Mouse (Mus musculus) heart, embryonic 14.5 days (tissue): ENCODE results near the gene Tpx2. TPM values are rescaled to one million over a fixed set of nuclear protein-coding genes. Genes with fewer than 3 reads are reported as not detected.

Experiments
- ATAC-seq: fragments of 200-750 bp; cut with Nextera tagmentation; 2 replicates; pipeline ENCODE4 v1.8.0; 2017; ENCODE audit warnings: low read depth, moderate TSS enrichment; ENCODE audit not compliant: insufficient number of reproducible peaks, insufficient read depth, low FRiP score
- H3K27ac ChIP-seq, 2 experiments: fragments of 200-500 bp in 1 of 2; fragments of 300-500 bp in 1 of 2; sonication (generic) in 1 of 2; replicated peaks in 1 of 2; 2 replicates each; pipeline ENCODE4 v1.5.1; 2012 to 2014; ENCODE audit warnings: low read depth in 2 of 2, low read length in 2 of 2, control low read depth in 1 of 2, mild to moderate bottlenecking in 1 of 2, mixed read lengths in 1 of 2; ENCODE audit not compliant: control insufficient read depth in 1 of 2, insufficient read depth in 1 of 2
- H3K27me3 ChIP-seq: fragments of 300-500 bp; sonication (generic); 2 replicates; pipeline ENCODE4 v1.6.1; 2014; ENCODE audit warnings: mild to moderate bottlenecking, low read length, control low read depth; ENCODE audit not compliant: control insufficient read depth, insufficient read depth
- H3K36me3 ChIP-seq: fragments of 300-500 bp; sonication (generic); 2 replicates; pipeline ENCODE4 v1.6.1; 2014; ENCODE audit warnings: mild to moderate bottlenecking, control low read depth, low read length, mixed read lengths; ENCODE audit not compliant: control insufficient read depth, insufficient read depth
- H3K4me1 ChIP-seq, 2 experiments: fragments of 200-500 bp in 1 of 2; fragments of 300-500 bp in 1 of 2; sonication (generic) in 1 of 2; 2 replicates each; pipeline ENCODE4 v1.6.1; 2012 to 2014; ENCODE audit warnings: low read length in 2 of 2, control low read depth in 1 of 2, mixed read lengths in 1 of 2; ENCODE audit not compliant: control insufficient read depth in 2 of 2, insufficient read depth in 2 of 2
- H3K4me2 ChIP-seq: fragments of 300-500 bp; sonication (generic); 2 replicates; pipeline ENCODE4 v1.6.1; 2014; ENCODE audit warnings: mild to moderate bottlenecking, low read length
- H3K4me3 ChIP-seq, 2 experiments: fragments of 200-500 bp in 1 of 2; fragments of 300-500 bp in 1 of 2; sonication (generic) in 1 of 2; 2 replicates each; pipeline ENCODE4 v1.5.1; 2012 to 2014; ENCODE audit warnings: low read length in 2 of 2, mild to moderate bottlenecking in 2 of 2, control low read depth in 1 of 2, low read depth in 1 of 2, moderate library complexity in 1 of 2; ENCODE audit not compliant: control insufficient read depth in 1 of 2, insufficient read depth in 1 of 2
- H3K9ac ChIP-seq: fragments of 300-500 bp; sonication (generic); 2 replicates; pipeline ENCODE4 v1.6.1; 2014; ENCODE audit warnings: mild to moderate bottlenecking, low read length
- H3K9me3 ChIP-seq: fragments of 300-500 bp; sonication (generic); 2 replicates; pipeline ENCODE4 v1.6.1; 2016; ENCODE audit warnings: low read length, control low read depth; ENCODE audit not compliant: control insufficient read depth
- WGBS: fragments of 180-500 bp; shearing (Covaris S2); extraction: QIAGEN DNeasy Blood & Tissue Kit; methylation state at CpG from one replicate; pipeline ENCODE4 v1.1.7; 2014; 5-methylcytosine and 5-hydroxymethylcytosine counted together
- polyA plus RNA-seq: library from polyadenylated mRNA; unstranded; fragments of >200 nt; fragmentation: Nextera tagmentation; extraction: Ambion mirVana; gene quantifications from 2 replicates; pipeline ENCODE4 v1.2.1, GENCODE M21; 2014

Gene Tpx2
- polyA plus RNA-seq, 1 experiment from 2014 or later = 60.8 TPM

DNA sequence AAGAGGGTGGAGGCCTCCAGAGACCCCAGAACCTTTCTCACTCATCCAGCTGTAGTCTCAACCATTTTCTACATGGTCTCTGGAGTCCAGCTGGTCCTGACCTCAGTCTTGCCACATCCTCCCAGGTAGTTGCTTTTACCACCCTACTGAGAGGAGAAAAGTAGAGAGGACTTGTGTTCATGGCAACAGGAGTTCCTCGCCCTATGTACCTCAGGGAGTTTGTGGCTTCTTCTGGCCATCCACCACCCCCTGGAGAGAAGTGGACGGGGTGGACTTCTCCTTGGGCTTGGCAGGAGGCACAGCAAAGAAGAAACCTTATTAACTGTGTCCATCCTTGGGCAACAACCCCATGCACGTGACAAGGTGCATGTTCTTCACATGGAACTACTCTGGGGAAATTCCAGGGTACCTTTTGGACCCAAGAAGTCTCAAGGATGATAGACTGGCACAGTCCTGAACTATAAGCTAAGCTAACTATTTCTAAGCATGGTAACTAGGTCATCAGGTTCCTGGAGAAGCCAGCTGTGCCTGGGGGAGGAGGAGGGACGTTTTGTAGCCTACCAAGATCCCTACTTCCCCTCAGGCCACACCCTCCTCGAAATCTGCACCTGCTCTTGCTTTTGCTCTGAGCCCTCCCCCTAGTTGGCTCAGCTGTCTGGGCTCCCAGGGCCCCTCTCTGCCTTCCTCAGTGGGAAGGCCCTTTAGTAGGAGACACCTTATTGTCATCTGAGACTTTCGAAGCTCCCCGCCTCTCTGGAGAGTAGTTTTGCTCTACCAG lies 31.7 kb upstream of the Tpx2 start:
- Histone ChIP-seq H3K36me3 (peaks cover 8% of the 10 kb centered on the region; the same call in 1 of the 2 replicates), H3K9ac (no peak overlapping the region), H3K27me3 (no peaks in the 10 kb centered on the region), H3K9me3 (no peaks in the 10 kb centered on the region), H3K27ac (no peak overlapping the region), H3K4me2 (no peak overlapping the region), H3K4me1 (peaks cover 31 to 66% of the 10 kb centered on the region in 2 experiments), H3K4me3 (no peak overlapping the region)
- WGBS = 76% methylated on average over 7 of the region's 7 CpGs
- ATAC-seq = no peak

DNA sequence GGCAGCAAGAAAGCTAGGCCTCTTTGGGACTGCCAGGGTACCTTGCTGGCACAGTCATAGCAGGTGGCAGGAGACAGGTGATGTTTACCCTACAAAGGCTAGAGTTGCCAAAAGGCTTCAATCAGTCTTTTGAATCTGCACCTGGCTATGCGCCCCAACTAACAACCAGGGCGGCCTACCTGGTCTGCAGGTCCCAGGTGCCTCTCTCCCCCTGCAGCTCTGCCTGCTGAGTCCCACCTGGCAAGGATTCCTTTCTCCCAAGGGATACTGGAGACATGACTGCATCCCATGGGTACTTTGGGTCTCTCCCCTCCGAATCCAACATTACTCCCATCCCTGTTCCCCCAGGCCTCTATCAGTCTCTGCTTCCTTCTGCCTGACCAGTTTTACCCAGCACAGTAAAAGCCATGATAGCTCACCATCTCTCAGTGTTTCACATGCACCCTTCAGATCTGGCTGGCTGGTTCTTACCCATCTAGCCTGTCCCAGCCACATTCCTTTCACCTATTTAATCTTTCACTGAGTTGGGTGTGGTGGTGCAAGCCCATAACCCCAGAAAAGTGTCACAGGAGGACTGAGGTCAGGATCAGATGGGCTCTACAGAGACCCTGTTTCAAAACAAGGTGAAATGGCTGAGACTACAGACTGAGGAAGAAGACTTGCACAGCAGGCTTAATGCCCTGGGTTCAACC lies 31.0 kb upstream of the Tpx2 start:
- Histone ChIP-seq H3K9ac (no peak overlapping the region), H3K4me1 (peaks cover 33 to 66% of the 10 kb centered on the region in 2 experiments), H3K4me3 (no peak overlapping the region), H3K27me3 (no peaks in the 10 kb centered on the region), H3K36me3 (peaks cover 8% of the 10 kb centered on the region; the same call in 1 of the 2 replicates), H3K27ac (peak overlapping the region; percentile 18 to 86; a peak in 2 of 4 replicates), H3K9me3 (no peaks in the 10 kb centered on the region), H3K4me2 (no peak overlapping the region)
- 78% methylated on average over 3 of the region's 3 CpGs for WGBS
- no peak for ATAC-seq

DNA sequence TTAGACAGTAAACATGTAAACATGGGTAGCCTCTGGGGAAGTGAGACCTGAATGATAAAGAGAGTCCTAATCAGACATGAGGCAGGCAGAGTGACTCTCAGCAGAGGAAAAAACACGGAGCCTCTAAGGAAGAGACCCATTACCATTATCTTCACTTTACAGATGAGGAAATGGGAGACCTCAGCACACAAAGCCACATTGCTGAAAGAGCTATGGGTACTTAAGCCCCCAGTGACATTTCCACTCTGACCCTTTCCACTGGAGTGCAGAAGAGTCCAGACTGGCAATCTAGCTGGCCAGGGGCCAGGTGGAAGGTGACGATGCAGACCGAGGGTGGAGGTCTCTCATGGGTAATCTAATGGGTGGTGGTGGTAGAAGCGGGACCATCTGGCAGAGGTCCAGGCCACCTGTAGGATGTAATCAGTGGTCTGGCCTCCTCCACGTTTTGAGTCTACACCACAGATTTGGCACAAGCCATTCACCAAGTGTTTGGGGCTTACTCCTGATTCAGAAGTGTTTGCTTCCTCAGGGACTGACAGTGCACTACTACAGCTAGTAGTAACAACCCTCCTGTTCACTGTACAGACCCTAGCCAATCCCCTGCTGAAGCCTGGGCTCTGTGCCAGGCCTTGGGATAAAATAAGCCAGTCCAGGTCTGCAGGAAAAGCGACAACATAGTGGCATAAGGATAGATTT lies 30.0 kb upstream of the Tpx2 start:
- no peaks in the 10 kb centered on the region for H3K9me3 ChIP-seq
- peak overlapping the region; percentile 31 for H3K4me2 ChIP-seq
- 4% methylated on average over 6 of the region's 6 CpGs for WGBS
- H3K4me3 ChIP-seq = no peak overlapping the region
- peaks cover 33 to 61% of the 10 kb centered on the region in 2 experiments for H3K4me1 ChIP-seq
- peaks cover 8% of the 10 kb centered on the region; the same call in 1 of the 2 replicates for H3K36me3 ChIP-seq
- 0 out of 2 replicates have a peak overlapping the region, but pooled peaks have one; percentile 2 for H3K9ac ChIP-seq
- H3K27me3 ChIP-seq = no peaks in the 10 kb centered on the region
- H3K27ac ChIP-seq = peak overlapping the region; percentile 63 to 86
- peak; percentile 72 for ATAC-seq

DNA sequence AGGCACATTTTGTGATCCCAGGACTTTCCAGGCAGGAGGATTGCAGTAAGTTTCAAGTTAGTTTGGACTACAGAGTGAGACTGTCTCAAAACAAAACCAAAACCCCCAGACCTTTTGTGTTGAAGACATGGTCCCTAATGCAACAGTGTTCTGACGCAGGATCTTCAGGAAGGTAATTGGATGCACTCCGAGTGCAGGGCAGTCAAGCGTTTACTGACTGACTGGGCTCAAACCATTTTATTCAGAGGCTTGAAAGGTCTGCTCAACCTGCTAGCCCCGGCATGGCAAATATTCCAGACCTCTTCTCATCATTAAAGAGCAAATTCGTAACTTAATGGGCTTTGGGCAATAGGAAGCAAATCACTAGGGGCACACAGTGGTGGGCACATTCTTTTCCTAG lies 29.1 kb upstream of the Tpx2 start:
- Histone ChIP-seq H3K36me3 (peaks cover 8% of the 10 kb centered on the region; the same call in 1 of the 2 replicates), H3K27ac (peak overlapping the region in 1 of 2 experiments; percentile 86; a peak in 2 of 4 replicates), H3K4me1 (peaks cover 33 to 61% of the 10 kb centered on the region in 2 experiments), H3K9me3 (no peaks in the 10 kb centered on the region), H3K9ac (no peak overlapping the region), H3K4me3 (no peak overlapping the region), H3K27me3 (no peaks in the 10 kb centered on the region), H3K4me2 (peak overlapping the region; percentile 31)
- no peak for ATAC-seq
- WGBS = 92% methylated on average over 5 of the region's 5 CpGs

DNA sequence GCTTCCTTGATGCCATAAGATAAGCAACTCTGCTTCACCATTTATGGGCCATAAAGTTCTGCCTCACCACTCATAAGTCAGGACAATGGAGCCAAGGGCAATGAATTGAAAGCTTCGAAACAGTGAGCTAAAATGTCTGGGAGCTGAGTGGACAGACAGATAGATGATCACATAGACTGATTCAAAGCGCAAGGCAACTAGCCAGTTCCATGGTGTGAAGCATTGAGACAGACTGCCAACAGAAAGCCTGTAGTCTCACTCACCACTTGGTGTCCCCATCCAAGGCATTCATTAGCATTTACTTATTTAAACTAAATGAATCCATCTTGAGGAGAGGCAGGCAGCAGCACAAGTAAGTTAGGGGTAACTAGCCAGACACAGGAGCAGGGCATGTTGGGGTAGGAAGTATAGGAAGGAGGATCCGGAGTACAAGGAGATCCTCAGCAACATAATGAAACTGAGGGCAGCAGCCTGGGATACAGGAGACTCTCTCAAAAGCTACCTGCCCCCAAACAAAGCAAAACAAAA lies 28.6 kb upstream of the Tpx2 start:
- Histone ChIP-seq H3K9me3 (no peaks in the 10 kb centered on the region), H3K27me3 (no peaks in the 10 kb centered on the region), H3K4me3 (no peak overlapping the region), H3K9ac (peak overlapping the region; percentile 52; the same call in 1 of the 2 replicates), H3K4me1 (peaks cover 33 to 59% of the 10 kb centered on the region in 2 experiments), H3K27ac (peak overlapping the region; percentile 86 to 89), H3K36me3 (peaks cover 8% of the 10 kb centered on the region; the same call in 1 of the 2 replicates), H3K4me2 (no peak overlapping the region)
- no peak for ATAC-seq
- 97% methylated on average over 3 of the region's 3 CpGs for WGBS

DNA sequence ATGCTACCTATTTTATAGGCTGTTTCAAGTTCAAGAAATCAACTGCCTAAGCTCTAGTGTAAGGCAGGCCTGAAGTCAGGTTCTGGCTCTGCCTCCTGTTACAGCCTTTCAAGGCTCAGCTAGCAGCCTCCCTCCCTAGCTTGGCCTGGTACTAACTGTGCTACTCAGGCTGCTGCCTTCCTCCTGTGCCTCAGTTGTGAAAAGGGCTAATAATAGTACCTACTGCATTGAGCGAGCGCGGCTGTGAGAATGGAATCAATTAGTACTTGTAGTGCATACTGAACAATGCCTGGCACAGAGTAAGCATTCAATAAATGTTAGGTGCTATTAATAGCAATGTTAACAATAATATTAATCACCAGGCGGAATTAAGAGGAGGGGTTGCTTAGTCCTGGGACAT lies 27.8 kb upstream of the Tpx2 start:
- H3K36me3 ChIP-seq = peaks cover 8% of the 10 kb centered on the region; the same call in 1 of the 2 replicates
- H3K4me2 ChIP-seq = peak overlapping the region; percentile 11
- H3K9me3 ChIP-seq = no peaks in the 10 kb centered on the region
- WGBS = 36% methylated on average over 4 of the region's 4 CpGs
- H3K4me3 ChIP-seq = no peak overlapping the region
- no peaks in the 10 kb centered on the region for H3K27me3 ChIP-seq
- H3K27ac ChIP-seq = peak overlapping the region; percentile 86 to 89
- peaks cover 33 to 58% of the 10 kb centered on the region in 2 experiments for H3K4me1 ChIP-seq
- ATAC-seq = no peak
- H3K9ac ChIP-seq = peak overlapping the region; percentile 52

DNA sequence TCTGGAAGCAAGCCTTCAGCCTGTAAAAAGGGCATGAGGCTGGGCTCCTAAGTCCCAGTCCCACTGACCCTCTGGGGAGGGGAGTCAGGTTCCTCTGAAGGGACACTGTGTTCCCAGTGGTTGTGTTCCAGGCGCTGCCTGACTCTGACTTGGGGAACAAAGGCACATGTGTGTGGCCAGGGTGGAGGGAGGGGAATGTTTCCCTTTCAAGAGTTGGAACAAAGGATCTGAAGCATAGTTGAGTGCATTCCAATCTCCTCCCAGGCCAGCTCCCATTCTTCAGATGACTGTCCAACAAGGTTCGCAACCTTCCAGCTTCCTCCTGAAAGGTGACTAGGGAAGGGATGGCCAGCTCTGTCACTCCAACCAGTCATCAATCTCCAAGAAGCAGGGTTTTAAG lies 27.4 kb upstream of the Tpx2 start:
- Histone ChIP-seq H3K4me1 (peaks cover 36 to 61% of the 10 kb centered on the region in 2 experiments), H3K36me3 (peaks cover 8% of the 10 kb centered on the region; the same call in 1 of the 2 replicates), H3K27ac (peak overlapping the region; percentile 86 to 89), H3K27me3 (no peaks in the 10 kb centered on the region), H3K9me3 (no peaks in the 10 kb centered on the region), H3K4me2 (peak overlapping the region; percentile 11), H3K9ac (peak overlapping the region; percentile 52; the same call in 1 of the 2 replicates), H3K4me3 (no peak overlapping the region)
- peak; percentile 32; the same call in 1 of the 2 replicates for ATAC-seq
- WGBS = 17% methylated on average over 2 of the region's 2 CpGs
